In the genomic region with DNA sequence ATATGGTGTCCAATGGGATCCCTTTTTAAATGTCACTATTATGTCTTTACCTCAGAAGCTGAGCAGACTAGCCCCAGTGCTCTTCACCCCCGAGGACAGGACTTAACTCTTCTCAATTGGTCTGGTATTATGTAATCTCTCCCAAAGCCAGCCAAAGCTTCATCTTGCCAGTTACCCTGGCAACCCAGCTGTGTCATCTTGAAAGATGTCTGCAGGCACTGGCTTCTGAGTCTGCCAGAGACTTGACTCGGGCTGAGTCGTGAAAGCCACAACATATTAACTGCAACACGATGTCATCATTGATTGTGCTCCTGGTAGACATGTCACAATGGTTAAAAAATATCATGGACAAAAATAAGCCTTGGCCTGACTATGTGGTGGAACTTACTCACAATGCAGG, we compare ENCODE assay signal across 9 mouse cellular contexts.
DNase-seq lines count a peak whose midpoint lies in the region; ATAC-seq lines count a peak whose summit lies in the region.
"Had no signal": no experiment of that assay in that cellular context is flagged by ENCODE, and none has a peak within 500 bp of the region (broad histone marks: within the 10 kb centered on the region; RNA-seq: fewer than 3 reads in every experiment).

No protein-coding gene starts in this region.

- peak; percentile 49 to 57 for DNase-seq in cerebellum, postnatal 14 days
- DNase-seq in cerebellum, adult 9-10 months: no peak
- peak; percentile 50 for DNase-seq in adipocyte (ENCODE audit: low spot score)
- peak; percentile 59 to 75 for DNase-seq in layer of hippocampus, adult 18-20 months (ENCODE audit: low spot score in 2 of 2)
- peak; percentile 46 for DNase-seq in lung, postnatal 14 days
- no peak for DNase-seq in thymus, postnatal 25 days
- DNase-seq in c-Kit-positive CD71-positive TER-119-positive erythroid progenitor cells, embryonic 14.5 days (ENCODE audit: low spot score): no peak
- DNase-seq: kidney, adult 8-10 months had no signal

- no peak for ATAC-seq in megakaryocyte progenitor cell, adult 5-6 weeks (replicated peaks; ENCODE audit: poor library complexity)

Comparison
In these comparisons a context has a peak if more than half of its experiments do, and no peak if none do; other contexts are left out.
1. DNase-seq: peak in cerebellum, postnatal 14 days (2 of 2), adipocyte (single experiment), layer of hippocampus, adult 18-20 months (2 of 2) and lung, postnatal 14 days (single experiment); none in cerebellum, adult 9-10 months (single experiment), thymus, postnatal 25 days (single experiment) and c-Kit-positive CD71-positive TER-119-positive erythroid progenitor cells, embryonic 14.5 days (single experiment).